Mouse (Mus musculus) cerebellum, postnatal 25 days (tissue): Measurements from ENCODE around the gene Npy5r.

Experiments used
- DNase-seq, 2 experiments: peaks; one replicate each; pipeline ENCODE4 v3.0.0; 2021; ENCODE audit warnings: mixed read lengths in 2 of 2

The Npy5r gene

DNA sequence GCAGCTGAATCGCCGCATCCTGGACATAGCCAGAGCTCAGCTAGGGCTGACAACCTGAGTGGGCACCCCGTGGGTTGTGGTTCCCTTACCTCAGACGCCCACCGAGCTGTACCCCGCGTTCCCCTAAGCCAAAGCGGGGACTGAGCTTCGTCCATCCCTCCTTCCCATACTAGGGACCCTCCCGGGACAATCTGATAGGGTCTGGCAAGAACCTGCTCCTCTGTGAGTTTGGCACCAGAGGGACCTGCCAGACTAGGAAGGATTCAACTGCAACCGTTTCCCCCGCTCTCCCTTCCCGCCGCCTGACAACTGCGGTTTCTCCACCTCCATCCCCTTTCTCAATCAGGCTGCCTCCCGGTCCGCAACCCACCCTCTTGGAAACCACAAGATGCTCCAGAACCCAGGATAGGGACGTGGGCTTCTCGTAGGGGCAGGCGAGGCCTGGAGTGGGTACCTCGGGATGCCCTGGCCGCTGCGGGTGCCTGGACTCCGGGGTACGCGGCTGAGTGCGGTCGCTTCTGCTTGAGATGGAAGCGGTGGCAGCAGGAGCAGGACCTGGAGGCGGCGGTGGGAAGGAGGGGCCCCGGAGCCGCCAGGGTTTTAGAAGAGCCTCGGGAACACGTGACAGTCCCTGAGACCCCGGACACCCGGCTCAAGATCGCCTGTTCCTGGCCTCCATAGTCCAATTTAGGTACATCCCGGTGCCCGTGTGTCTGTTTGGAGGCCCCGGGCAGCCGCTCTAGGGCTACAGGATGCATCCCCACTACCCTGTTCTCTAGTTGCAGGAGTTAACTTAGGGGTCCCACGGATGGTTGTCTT is at the start of gene Npy5r:
Gene Npy5r, minus strand, starts transcription at position 618 of the 819 bp plus-strand sequence.
- peak; percentile 52 to 55 for DNase-seq

DNA sequence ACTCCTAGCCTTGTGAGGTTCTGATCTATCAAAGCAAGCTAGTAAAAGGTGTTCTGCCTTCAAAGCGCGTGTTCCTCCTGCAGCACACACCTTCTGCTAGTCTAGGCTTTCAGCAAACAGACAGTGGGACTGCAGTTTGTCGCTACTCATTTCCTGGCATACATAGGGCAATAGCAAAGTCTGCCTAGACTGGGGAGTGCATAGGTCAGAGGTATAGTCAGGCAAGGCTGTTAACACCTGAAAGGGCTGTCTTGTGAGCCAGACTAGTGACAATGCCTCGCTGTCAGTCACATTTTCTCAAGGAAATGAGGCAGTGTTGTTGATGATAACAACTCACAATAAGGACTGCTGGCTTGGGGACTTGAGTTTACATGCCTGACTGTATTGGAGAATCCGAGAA is 44.0 kb upstream of the Npy5r start:
- DNase-seq: no peak

DNA sequence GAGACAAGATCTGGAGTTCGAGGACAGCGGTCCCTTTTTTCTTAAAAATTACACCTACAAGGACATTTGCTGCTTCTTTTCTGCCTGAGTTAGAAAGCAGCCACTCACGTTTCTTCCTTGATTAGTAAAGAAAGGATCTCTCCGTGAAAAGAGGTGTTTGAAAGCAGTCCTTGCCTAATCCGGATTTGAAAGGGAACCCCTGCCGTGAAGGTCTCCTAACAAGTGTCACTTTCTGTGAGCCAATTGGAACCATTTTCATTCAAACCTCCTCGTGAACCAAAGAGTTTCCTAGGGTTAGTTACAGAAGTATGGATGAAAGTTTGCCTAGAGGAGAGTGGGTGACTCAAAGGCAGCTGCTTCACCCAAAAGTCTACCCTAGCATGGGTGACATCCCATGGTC is 41.5 kb upstream of the Npy5r start:
- DNase-seq: no peak

DNA sequence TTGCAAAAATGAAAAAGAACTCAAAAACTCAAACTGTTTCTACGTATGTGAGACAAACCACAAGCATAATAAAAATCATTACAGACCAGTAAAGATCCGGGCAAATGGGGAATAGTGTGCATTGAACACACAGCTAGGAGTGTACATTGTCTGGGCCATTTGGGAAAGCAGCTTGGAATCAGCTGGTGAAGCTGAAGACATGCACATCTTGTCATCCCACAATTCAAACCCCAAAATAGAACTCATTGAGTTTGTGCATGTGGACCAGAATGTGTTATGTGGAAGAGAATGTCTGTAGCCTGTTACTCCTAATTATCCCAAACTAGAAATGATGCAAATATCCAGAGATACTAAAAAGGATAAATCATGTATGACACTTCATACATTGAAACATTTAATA is 34.9 kb upstream of the Npy5r start:
- no peak for DNase-seq

DNA sequence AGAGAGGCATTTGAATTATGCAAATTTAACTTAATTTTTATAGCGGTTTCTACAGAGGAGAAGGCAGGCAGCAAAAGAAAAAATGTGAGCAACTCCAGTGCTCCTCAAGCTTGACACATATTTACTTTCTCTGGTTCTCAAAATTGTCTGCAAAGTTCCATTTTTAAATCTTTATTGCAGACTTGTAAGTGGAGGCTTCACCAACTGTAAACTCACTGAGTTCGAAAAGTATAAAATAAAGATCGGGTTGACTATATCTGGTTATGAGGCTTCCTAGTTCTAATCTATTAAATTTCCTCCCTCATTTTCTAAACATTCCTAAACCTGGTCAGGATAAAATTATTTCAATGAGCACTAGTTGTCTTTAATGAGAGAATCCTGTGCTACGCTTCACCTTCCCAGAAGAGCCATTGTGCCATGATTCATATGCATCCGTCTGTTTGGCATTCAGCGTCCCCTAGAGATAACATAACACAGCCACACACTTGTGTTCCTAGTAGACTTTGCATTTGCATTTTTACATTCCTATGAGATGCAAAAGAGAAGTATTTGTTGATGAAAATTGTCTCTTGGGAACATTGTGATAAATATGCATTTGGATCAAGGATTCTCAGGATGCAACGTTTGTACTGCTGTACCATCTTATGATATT is 26.5 kb upstream of the Npy5r start:
- DNase-seq: no peak

DNA sequence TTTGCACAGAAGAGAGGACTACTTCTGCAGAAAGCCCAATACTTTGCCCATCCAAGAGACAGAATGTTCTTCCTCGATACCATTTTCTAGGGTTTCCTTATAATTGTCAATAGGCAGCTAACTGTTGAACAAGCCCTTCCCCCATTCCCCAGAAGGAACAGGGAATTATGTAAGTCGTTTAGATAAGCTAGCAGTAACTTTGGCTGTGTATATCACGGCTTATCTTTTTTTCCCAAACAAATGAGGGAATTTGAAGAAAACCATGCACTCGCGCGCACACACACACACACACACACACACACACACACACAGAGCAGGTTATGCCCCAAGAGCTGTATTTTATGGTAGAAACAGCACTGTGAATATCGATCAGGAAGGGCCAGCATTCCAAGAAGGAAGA is 10.9 kb upstream of the Npy5r start:
- DNase-seq: no peak

DNA sequence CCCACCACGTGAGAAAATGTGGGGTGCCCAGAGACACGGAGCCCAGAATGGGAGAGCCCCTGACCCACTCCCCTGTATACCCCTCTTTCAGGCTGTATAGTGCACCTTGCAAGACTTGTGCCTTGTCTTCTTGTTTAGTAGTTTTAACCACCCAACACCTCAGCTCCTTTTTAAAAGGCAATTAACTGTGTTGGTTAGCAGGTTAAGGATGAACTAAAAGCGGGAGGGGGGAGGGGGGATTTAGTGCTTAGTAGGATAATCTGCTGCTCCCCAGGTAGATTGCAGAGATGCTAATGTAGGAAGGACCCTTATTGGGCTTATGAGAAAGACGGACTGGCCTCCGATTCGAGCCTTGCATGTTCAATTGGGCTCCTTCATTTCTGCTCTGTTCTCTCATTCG is 10.1 kb upstream of the Npy5r start:
- DNase-seq: no peak

DNA sequence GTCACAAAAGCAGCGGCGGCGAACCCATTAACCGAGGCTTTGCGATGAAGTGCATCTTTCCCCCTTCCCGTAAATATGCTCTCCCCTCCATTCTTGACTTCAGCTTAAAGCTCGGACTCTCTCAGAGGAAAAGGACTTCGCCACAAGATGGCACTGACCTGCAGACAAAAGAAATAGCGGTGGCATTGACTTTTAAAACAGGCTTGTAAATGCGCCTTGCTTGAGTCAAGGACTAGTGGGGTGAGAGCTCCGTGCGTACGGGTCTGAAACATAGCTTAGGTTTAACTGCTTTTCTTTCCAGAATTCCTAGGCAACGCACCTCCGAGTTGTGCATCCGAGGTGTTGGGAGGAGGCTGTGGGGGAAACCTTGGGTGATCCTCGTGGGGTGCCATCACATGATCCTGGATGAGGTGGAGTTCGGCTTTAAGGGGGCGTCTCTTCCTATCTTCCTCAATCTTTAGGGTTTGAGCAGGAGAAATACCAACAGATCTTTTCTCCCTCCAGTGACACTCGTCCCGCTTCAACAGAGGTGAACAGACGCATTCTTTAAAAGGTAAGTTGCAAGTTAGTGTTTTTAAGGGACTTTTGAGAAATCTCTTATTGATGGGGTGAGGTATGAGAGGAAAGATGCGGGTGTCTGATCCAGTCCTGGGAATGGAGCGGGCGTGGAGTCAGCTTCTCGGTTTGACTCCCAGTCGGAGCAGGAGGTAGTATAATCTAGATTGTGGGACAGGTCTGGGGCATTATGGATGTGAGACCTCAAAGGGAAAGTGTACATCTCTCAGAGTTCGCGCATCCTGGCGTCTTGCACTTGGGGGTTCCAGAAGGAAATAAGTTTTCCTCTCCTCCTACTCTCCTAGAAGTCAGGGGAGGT is 9.3 kb upstream of the Npy5r start, which contains the start of gene Npy1r:
Gene Npy1r, plus strand, starts transcription at position 223 of the 874 bp plus-strand sequence.
- DNase-seq: peak; percentile 22 to 46

DNA sequence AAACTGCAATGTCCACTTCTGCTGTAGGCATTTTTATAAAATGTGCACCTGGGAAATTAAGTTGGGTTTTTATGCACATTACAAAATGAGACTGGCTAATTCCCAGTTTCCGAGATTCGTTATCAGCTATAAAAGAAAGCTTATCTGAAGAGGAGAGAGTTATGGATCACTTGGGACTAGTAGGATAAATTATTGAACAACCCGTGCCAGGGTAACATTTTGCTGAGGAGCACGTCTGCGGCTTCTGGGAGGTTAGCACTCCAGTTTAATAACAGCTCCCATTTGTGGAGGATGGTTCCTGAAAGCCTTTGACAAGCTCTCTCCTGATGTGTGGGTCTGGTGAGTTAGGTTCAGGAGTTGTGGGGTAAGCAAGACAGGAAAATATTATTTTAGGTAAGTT is 2.5 kb upstream of the Npy5r start:
- no peak for DNase-seq

DNA sequence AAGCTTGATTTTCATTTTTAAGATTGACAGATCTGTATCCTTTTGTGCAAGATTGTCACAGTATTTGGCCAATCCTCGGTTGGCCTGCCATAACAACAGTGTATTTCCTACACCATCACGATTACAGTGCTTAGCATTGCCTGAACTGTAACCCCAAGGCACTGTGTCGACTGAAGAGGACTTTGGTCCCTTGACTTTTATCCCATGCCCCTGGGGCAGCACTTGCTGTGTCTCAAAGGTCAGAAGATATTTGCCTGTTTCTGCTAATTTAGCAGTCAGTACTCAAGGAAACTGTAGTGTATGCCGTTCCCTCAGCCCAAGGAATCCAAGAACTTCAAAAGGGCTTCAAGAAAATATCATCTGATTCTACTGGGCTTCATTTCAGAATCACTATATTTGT is 871 bp upstream of the Npy5r start:
- no peak for DNase-seq

DNA sequence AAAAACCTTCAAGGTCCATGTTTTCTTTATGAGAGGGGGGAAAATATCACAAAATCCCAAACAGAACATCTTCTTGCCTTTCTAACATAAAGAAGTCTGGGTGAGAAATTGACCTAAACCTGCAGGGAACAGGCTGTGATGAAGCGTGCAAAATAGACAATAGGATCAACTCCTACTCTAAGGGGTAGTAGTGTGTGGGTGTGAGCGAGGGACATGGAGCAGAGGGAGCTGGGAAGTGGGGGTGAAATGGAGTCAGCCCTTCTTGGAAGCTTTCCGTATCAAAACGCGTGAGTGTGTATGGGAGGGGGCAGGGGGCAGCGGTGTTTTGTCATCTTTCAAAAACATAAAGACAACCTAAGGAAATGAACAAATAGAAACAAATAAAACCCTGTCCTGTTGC is 467 bp upstream of the Npy5r start:
- DNase-seq: no peak

DNA sequence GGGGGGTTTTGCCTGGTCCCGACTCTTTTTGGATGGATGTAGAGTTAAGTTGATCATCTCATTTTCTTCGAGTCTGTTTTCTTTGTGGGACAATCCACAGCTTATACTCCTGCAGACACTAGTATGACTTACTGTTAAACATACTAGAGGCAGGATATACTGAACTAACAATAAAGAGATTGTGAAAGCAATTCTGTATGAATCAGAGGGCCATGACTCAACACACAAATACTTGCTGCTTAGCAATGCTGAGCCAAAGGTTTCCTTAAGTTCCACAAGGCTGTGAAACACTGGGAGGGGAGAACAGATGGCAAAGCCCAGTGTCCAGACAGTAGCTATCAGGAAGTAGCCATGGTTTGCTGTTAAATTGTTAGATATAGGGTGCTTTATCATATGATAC is 6.7 kb downstream of the Npy5r start:
- DNase-seq: no peak

DNA sequence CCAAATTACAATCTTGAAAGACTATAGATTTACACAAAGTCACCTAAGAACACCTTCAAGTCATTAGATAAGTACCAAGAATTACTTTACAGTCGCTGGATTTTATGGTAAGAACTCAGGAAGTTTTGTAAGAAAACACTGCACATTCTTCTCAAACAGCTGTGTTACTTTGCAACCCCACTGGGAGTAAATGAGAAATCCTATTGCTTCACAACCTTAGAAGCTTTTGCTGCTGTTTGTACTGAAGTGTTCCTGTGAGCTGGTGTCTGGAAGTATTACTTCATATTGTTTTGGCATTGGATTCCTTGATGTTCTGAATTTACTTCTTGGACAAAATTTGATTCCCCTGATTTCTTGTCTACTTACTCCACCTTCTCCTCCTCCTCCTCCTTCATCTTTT is 57.2 kb downstream of the Npy5r start:
- DNase-seq: no peak
